Mouse (Mus musculus): ENCODE results near the gene Synj2. TPM values are rescaled to one million over a fixed set of nuclear protein-coding genes. Genes with fewer than 3 reads are reported as not detected.

The Synj2 gene
- total and polyA plus RNA-seq, 3 experiments, result 1.2 to 2.5 TPM; not detected in 1

DNA sequence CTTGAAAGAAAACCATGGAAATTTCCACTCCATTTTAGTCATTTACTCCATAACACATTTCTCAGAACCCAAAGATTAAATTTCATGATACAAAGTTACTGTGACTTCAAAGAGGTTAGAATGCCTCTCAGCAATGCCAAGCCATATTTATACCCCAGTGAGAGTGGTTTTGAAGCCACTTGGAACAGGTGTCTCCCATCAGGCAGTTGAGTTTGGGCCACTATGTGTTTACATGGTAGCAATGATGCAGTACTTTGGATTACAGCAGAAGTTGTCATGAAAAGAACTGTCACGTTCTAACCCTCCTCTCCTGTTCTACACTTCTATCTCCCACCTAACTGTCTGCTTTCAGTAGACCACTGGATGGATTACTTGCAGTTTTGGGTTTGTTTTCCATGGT is 2.0 kb downstream of the Synj2 start:
- Histone ChIP-seq H3K79me2 (ENCODE audit: control insufficient read depth, insufficient read depth, low read length, poor library complexity) (no peaks in the 10 kb centered on the region), H3K9ac (ENCODE audit: control insufficient read depth, low read depth, low read length, poor library complexity, severe bottlenecking) (no peak overlapping the region), H3K27ac (ENCODE audit: control insufficient read depth, low read depth, low read length) (no peak overlapping the region), H3K27me3 (ENCODE audit: control insufficient read depth in 1 of 2, insufficient read depth in 2 of 2, low read length in 2 of 2) (no peaks in the 10 kb centered on the region), H3K36me3 (ENCODE audit: control insufficient read depth in 1 of 2, insufficient read depth in 2 of 2, low read length in 2 of 2) (peaks cover 0 to 17% of the 10 kb centered on the region in 2 experiments; a peak in 2 of 4 replicates), H3K4me1 (ENCODE audit: control insufficient read depth in 1 of 2, insufficient read depth in 2 of 2, low read length in 2 of 2) (peaks cover 10% of the 10 kb centered on the region in 2 experiments), H3K9me3 (replicated peaks; ENCODE audit: insufficient read depth, low read length) (no peaks in the 10 kb centered on the region), H3K4me3 (ENCODE audit: control insufficient read depth in 1 of 2, insufficient read depth in 1 of 2, low read depth in 2 of 2, low read length in 2 of 2) (no peak overlapping the region)
- no peak for DNase-seq (ENCODE audit: low read depth, low spot score)
- TF ChIP-seq SIN3A (IDR thresholded peaks at IDR 0.05; ENCODE audit: low read length) (peak; percentile 13; the same call in 1 of the 2 replicates), E2F4 (IDR thresholded peaks at IDR 0.05; ENCODE audit: borderline replicate concordance, low read depth, low read length) (no peak)

DNA sequence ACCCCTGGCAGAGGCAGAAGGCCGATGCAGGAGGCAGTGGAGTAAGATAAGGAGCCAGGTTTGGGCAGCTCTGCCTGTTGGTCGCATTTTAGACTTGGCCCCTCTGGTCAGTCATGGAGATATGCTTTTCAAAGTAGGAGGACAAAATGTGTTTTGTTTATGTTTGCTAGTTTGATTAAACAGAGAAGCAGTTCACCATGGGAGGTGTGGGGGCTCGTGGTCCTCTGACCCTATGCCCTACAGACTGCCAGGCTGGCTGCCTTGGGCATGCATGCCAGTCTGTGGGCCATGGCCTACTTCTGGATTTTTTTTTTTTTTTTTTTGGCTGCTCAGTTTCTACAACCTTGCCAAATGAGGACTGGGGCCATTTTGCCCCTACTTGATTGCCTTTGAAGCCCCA is 6.0 kb downstream of the Synj2 start:
- Histone ChIP-seq H3K9ac (ENCODE audit: control insufficient read depth, low read depth, low read length, poor library complexity, severe bottlenecking) (no peak overlapping the region), H3K9me3 (replicated peaks; ENCODE audit: insufficient read depth, low read length) (no peaks in the 10 kb centered on the region), H3K79me2 (ENCODE audit: control insufficient read depth, insufficient read depth, low read length, poor library complexity) (no peaks in the 10 kb centered on the region), H3K27ac (ENCODE audit: control insufficient read depth, low read depth, low read length) (no peak overlapping the region), H3K27me3 (ENCODE audit: control insufficient read depth in 1 of 2, insufficient read depth in 2 of 2, low read length in 2 of 2) (no peaks in the 10 kb centered on the region), H3K4me3 (ENCODE audit: control insufficient read depth in 1 of 2, insufficient read depth in 1 of 2, low read depth in 2 of 2, low read length in 2 of 2) (no peak overlapping the region), H3K36me3 (ENCODE audit: control insufficient read depth in 1 of 2, insufficient read depth in 2 of 2, low read length in 2 of 2) (peaks cover 0 to 15% of the 10 kb centered on the region in 2 experiments; a peak in 2 of 4 replicates), H3K4me1 (ENCODE audit: control insufficient read depth in 1 of 2, insufficient read depth in 2 of 2, low read length in 2 of 2) (peaks cover 7 to 10% of the 10 kb centered on the region in 2 experiments; a peak in 3 of 4 replicates)
- TF ChIP-seq RAD21 (IDR thresholded peaks at IDR 0.05; ENCODE audit: low read depth, low read length), result no peak
- TF ChIP-seq USF1 (IDR thresholded peaks at IDR 0.05; ENCODE audit: low read depth, low read length), result no peak
- no peak for TF ChIP-seq ZC3H11A (IDR thresholded peaks at IDR 0.05; ENCODE audit: low read depth, low read length)
- DNase-seq (ENCODE audit: low read depth, low spot score), result no peak

DNA sequence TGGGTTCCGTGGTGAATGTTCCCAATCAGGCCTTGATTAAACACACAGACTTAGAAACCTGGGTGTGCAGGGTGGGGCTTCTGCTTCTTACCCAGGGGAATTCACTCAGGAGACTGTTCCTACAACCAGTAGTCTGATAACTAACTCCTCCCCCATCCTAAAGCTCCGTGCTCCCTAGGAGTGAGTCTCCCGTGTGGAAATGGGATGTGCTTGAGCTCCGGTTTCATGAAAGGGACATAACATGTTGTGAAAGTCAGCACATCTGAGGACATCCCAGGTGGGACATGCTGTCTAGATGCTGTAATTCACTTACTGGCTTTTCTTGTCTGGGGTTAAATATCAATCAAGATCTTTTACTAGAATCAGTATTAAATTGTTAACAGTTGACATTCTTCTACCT is 11.4 kb downstream of the Synj2 start:
- no peak for DNase-seq (ENCODE audit: low read depth, low spot score)
- Histone ChIP-seq H3K27ac (ENCODE audit: control insufficient read depth, low read depth, low read length) (no peak overlapping the region), H3K79me2 (ENCODE audit: control insufficient read depth, insufficient read depth, low read length, poor library complexity) (no peaks in the 10 kb centered on the region), H3K27me3 (ENCODE audit: control insufficient read depth in 1 of 2, insufficient read depth in 2 of 2, low read length in 2 of 2) (no peaks in the 10 kb centered on the region), H3K9ac (ENCODE audit: control insufficient read depth, low read depth, low read length, poor library complexity, severe bottlenecking) (no peak overlapping the region), H3K4me3 (ENCODE audit: control insufficient read depth in 1 of 2, insufficient read depth in 1 of 2, low read depth in 2 of 2, low read length in 2 of 2) (no peak overlapping the region), H3K36me3 (ENCODE audit: control insufficient read depth in 1 of 2, insufficient read depth in 2 of 2, low read length in 2 of 2) (no peaks in the 10 kb centered on the region), H3K9me3 (replicated peaks; ENCODE audit: insufficient read depth, low read length) (no peaks in the 10 kb centered on the region), H3K4me1 (ENCODE audit: control insufficient read depth in 1 of 2, insufficient read depth in 2 of 2, low read length in 2 of 2) (no peaks in the 10 kb centered on the region)
- TF ChIP-seq USF2 (IDR thresholded peaks at IDR 0.05; ENCODE audit: borderline replicate concordance in 1 of 2, insufficient read depth in 1 of 2, low read depth in 1 of 2, low read length in 2 of 2) (no peak), MXI1 (IDR thresholded peaks at IDR 0.05; ENCODE audit: low read depth, low read length) (no peak), POLR2A (IDR thresholded peaks at IDR 0.05; ENCODE audit: control insufficient read depth in 1 of 2, insufficient read depth in 1 of 2, low read depth in 1 of 2, low read length in 2 of 2, poor library complexity in 1 of 2) (no peak), POLR2AphosphoS5 (IDR thresholded peaks at IDR 0.05; ENCODE audit: borderline replicate concordance, low read depth, low read length) (no peak), MYB (IDR thresholded peaks at IDR 0.05; ENCODE audit: low read depth, low read length) (no peak), NELFE (IDR thresholded peaks at IDR 0.05; ENCODE audit: low read depth, low read length) (no peak), MAFK (IDR thresholded peaks at IDR 0.05; ENCODE audit: borderline replicate concordance, low read depth, low read length) (no peak), NRF1 (IDR thresholded peaks at IDR 0.05; ENCODE audit: insufficient read depth, low read depth, low read length, poor library complexity, severe bottlenecking) (no peak), GATA1 (IDR thresholded peaks at IDR 0.05; ENCODE audit: low read depth, low read length) (no peak), CHD1 (IDR thresholded peaks at IDR 0.05; ENCODE audit: low read depth, low read length) (no peak)
